Mouse (Mus musculus) midbrain, embryonic 16.5 days (tissue): ENCODE measurements at regions not wholly inside any gene's neighbourhood (a gene's known extent, or its start where the extent isn't known, plus 50 kb on each side); places are given as distances from the start of the nearest gene placed in this dataset.

ENCODE experiments used
- ATAC-seq: fragments of 200-750 bp; cut with Nextera tagmentation; 2 replicates; pipeline ENCODE4 v1.8.0; 2017; ENCODE audit warnings: moderate TSS enrichment
- H3K27ac ChIP-seq: fragments of 300-500 bp; sonication (generic); 2 replicates; pipeline ENCODE4 v1.5.1; 2014; ENCODE audit warnings: mild to moderate bottlenecking, low read length, mixed read lengths
- H3K27me3 ChIP-seq: fragments of 300-500 bp; sonication (generic); 2 replicates; pipeline ENCODE4 v1.6.1; 2014; ENCODE audit warnings: low read depth, low read length, mixed read lengths; ENCODE audit not compliant: control insufficient read depth, insufficient read depth
- H3K36me3 ChIP-seq: fragments of 300-500 bp; sonication (generic); 2 replicates; pipeline ENCODE4 v1.6.1; 2014; ENCODE audit warnings: mild to moderate bottlenecking, low read length, moderate library complexity, mixed read lengths; ENCODE audit not compliant: control insufficient read depth, insufficient read depth
- H3K4me1 ChIP-seq: fragments of 300-500 bp; sonication (generic); 2 replicates; pipeline ENCODE4 v1.6.1; 2014; ENCODE audit warnings: mild to moderate bottlenecking, low read length, mixed read lengths; ENCODE audit not compliant: control insufficient read depth, insufficient read depth
- H3K4me2 ChIP-seq: fragments of 300-500 bp; sonication (generic); 2 replicates; pipeline ENCODE4 v1.6.1; 2014; ENCODE audit warnings: mild to moderate bottlenecking, low read length, mixed read lengths
- H3K4me3 ChIP-seq: fragments of 300-500 bp; sonication (generic); 2 replicates; pipeline ENCODE4 v1.5.1; 2014; ENCODE audit warnings: low read depth, mild to moderate bottlenecking, low read length, moderate library complexity, mixed read lengths
- H3K9ac ChIP-seq: fragments of 300-500 bp; sonication (generic); 2 replicates; pipeline ENCODE4 v1.6.1; 2014; ENCODE audit warnings: low read depth, low read length, mixed read lengths
- H3K9me3 ChIP-seq: fragments of 300-500 bp; sonication (generic); replicated peaks from 2 replicates; pipeline ENCODE4 v1.6.1; 2014; ENCODE audit warnings: mild to moderate bottlenecking, low read length, mixed read lengths; ENCODE audit not compliant: control insufficient read depth, poor library complexity, severe bottlenecking
- WGBS: fragments of 180-500 bp; shearing (Covaris S2); extraction: QIAGEN DNeasy Blood & Tissue Kit; methylation state at CpG from one replicate; pipeline ENCODE4 v1.1.7; 2014; 5-methylcytosine and 5-hydroxymethylcytosine counted together

DNA sequence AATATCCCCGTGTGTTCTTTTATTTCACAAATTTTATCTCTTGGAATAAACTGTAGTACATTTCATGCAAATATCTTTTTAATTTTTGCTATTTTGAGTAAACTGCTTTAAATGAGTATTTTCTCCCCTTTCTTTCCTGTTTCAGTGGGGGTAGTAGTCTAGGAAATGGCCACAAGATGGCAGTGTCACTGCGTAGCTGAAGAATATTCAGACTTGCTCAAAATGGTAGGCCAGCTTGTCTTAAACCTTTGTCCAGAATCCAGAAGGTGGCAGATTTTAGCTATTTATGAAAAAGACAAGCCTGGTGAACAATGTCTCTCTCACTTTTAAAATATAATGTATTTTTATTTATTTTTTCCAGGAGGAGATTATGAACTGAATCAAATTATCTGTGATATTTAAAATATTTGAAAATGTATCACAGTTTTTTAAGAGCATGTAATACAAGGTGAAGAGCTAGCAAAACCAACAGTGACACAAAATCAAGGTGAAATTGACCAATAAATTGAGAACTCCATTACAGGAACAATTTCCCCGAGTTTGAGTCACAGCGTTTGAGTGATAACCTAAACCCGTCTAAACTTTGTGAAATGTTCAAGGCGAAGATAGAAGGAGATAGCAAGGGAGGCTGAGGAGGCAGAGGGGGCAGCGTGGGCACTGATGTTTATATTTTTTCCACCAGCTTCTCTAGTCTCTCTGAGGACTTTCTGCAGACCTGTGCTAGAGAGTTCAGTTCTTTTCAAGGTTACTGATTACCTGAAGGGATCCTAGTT, 285.5 kb downstream of the Olfm4 start:
- ATAC-seq, result peak; percentile 80
- no peaks in the 10 kb centered on the region for H3K27me3 ChIP-seq
- peaks cover 12% of the 10 kb centered on the region; the same call in 1 of the 2 replicates for H3K4me1 ChIP-seq
- H3K4me2 ChIP-seq, result no peak overlapping the region
- WGBS, result 32% methylated on average over 7 of the region's 7 CpGs
- no peaks in the 10 kb centered on the region for H3K36me3 ChIP-seq
- H3K9me3 ChIP-seq, result no peaks in the 10 kb centered on the region
- H3K27ac ChIP-seq, result peak overlapping the region; percentile 40; the same call in 1 of the 2 replicates
- no peak overlapping the region for H3K4me3 ChIP-seq
- H3K9ac ChIP-seq, result no peak overlapping the region

DNA sequence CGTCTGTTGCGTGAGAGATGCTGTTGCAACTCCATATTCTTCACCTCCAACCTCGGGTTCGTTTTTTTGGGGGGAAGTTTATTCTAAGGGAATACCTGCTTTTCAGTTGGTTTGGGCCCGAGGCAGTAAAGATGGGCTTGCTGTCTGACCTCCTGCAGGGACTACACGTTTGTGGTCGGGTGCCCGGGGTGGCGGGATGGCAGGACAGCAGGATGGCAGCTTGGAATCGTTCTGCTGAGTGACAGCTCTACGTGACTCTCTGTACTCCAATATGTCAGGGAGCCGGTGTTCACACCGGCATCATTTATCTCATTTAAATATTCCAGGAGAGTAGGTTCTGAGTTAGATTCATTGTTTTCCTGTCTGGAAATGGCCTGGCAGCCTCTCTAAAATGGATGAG, 286.2 kb downstream of the Olfm4 start:
- H3K36me3 ChIP-seq, result no peaks in the 10 kb centered on the region
- peak overlapping the region; percentile 25 for H3K4me2 ChIP-seq
- H3K9ac ChIP-seq, result no peak overlapping the region; the same call in 1 of the 2 replicates
- no peak overlapping the region for H3K4me3 ChIP-seq
- 44% methylated on average over 13 of the region's 13 CpGs for WGBS
- H3K27me3 ChIP-seq, result no peaks in the 10 kb centered on the region
- peaks cover 12% of the 10 kb centered on the region; the same call in 1 of the 2 replicates for H3K4me1 ChIP-seq
- ATAC-seq, result no peak
- H3K27ac ChIP-seq, result peak overlapping the region; percentile 40
- no peaks in the 10 kb centered on the region for H3K9me3 ChIP-seq

DNA sequence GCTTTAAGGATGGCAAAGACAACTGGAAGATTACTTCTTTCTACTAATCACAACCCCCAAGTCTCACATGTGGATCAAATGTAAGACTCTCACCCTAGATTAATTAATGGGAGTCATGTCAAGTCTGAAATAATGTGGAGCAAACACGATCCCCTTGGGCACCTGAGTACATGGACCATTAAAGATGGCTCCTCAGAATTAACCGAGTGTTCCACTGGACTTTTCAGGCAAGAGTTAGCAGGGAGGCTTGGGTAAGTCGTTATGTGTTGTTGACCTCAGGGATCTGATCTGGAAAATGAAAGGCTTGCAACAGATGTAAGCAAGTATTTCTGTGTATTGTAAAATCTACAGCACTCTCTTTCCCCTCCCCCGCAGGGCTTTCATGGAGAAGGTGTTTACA, 296.3 kb downstream of the Olfm4 start:
- Histone ChIP-seq H3K27ac (no peak overlapping the region), H3K27me3 (no peaks in the 10 kb centered on the region), H3K36me3 (no peaks in the 10 kb centered on the region), H3K4me2 (no peak overlapping the region), H3K4me3 (no peak overlapping the region), H3K9ac (no peak overlapping the region), H3K4me1 (no peaks in the 10 kb centered on the region), H3K9me3 (no peaks in the 10 kb centered on the region)
- no peak for ATAC-seq
- 74% methylated on average over 4 of the region's 4 CpGs for WGBS

DNA sequence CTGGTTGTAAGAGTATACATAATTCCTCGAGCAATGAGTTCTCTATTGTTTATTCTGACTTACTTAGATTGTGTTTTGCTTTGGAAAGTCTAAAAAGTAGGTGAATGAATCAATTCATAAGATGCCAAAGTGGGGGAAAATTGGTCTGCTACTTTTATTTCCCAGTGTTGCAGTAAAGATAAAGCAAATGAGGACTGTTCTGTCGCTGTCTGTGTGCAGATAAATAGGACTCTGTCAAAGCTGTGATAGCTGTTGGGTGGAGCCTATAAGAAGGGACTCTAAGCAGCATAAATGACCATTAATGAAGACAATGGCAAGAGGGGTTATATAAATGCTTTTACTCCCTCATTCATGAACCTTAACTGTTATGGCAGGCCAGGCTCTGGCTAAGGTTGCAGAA, 299.8 kb downstream of the Olfm4 start:
- no peak overlapping the region for H3K4me3 ChIP-seq
- H3K36me3 ChIP-seq, result no peaks in the 10 kb centered on the region
- H3K27me3 ChIP-seq, result no peaks in the 10 kb centered on the region
- H3K27ac ChIP-seq, result no peak overlapping the region
- no peaks in the 10 kb centered on the region for H3K4me1 ChIP-seq
- 73% methylated on average over 2 of the region's 2 CpGs for whole genome bisulfite sequencing
- H3K9me3 ChIP-seq, result no peaks in the 10 kb centered on the region
- ATAC-seq, result no peak
- no peak overlapping the region for H3K4me2 ChIP-seq
- no peak overlapping the region for H3K9ac ChIP-seq

DNA sequence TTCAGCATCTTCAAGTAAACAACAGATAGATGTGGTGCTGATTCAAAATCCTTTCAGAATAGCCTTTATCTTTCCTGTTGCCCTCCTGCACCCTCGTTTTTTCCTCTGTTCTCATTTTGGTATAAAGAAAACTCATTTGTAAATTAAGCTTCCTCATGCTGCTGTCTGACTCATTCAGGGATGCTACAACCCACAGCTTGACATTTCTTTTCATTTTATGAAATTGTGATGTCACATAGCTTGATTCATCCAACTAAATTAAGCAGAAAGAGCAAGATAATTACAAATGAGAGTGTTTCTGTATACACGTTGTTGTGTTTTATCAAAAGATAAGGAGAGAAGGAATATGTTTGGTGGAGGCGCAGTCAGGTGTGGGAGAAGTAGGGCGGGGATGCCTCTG, 307.5 kb downstream of the Olfm4 start:
- WGBS, result 82% methylated on average over 4 of the region's 4 CpGs
- H3K36me3 ChIP-seq, result no peaks in the 10 kb centered on the region

DNA sequence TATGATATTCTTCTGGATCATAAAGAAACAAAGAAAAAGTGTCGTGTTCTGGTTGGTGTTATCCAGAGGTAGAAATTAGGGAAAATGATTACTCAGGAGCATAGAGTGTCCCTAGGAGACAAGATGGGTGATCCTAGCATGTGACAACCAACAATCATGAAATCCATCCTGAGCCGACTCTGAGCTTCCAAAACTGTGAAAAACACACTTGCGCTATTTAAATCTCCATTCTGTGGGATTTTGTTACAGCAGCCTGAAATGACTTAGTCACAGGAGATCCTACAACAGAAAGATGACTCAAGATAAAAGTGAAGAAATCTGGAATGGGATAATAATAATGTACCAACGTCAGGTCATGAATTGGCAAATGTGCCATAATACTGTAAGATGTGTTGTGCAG, 309.5 kb downstream of the Olfm4 start:
- Histone ChIP-seq H3K27ac (no peak overlapping the region), H3K9ac (no peak overlapping the region), H3K4me3 (no peak overlapping the region), H3K4me1 (no peaks in the 10 kb centered on the region), H3K4me2 (no peak overlapping the region), H3K36me3 (no peaks in the 10 kb centered on the region), H3K27me3 (no peaks in the 10 kb centered on the region), H3K9me3 (no peaks in the 10 kb centered on the region)
- 90% methylated on average over 4 of the region's 4 CpGs for WGBS
- no peak for ATAC-seq

More for the DNA sequence above, 307.5 kb downstream of the Olfm4 start:
- no peak overlapping the region for H3K4me2 ChIP-seq
- no peaks in the 10 kb centered on the region for H3K9me3 ChIP-seq
- H3K9ac ChIP-seq, result no peak overlapping the region
- ATAC-seq, result no peak
- H3K27me3 ChIP-seq, result no peaks in the 10 kb centered on the region
- no peaks in the 10 kb centered on the region for H3K4me1 ChIP-seq
- H3K4me3 ChIP-seq, result no peak overlapping the region
- no peak overlapping the region for H3K27ac ChIP-seq

DNA sequence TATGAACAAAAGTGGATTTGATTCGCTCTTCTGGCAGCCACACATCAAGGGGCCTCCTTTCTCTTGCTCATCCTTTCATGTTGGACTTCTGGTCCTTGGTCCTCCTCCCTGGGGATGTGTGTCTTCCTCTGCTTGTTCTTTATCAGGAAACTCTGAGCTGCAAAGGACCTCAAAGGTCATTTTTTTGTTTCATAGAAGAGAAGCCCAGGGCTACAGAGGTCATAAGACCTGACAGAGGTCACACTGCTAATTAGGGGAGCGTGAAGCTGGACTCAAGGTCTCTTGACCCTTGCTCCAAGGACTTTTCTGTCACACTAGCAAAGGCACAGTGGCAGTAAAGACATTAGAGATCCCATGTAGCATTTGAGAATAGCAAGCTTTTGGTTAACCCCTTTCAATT, 345.8 kb downstream of the Olfm4 start:
- no peak overlapping the region for H3K4me3 ChIP-seq
- 17% methylated on average over 2 of the region's 2 CpGs for WGBS
- no peaks in the 10 kb centered on the region for H3K36me3 ChIP-seq
- no peak overlapping the region for H3K9ac ChIP-seq
- no peak overlapping the region for H3K27ac ChIP-seq
- H3K4me1 ChIP-seq, result no peaks in the 10 kb centered on the region
- no peaks in the 10 kb centered on the region for H3K9me3 ChIP-seq
- no peak for ATAC-seq
- H3K4me2 ChIP-seq, result no peak overlapping the region
- no peaks in the 10 kb centered on the region for H3K27me3 ChIP-seq

DNA sequence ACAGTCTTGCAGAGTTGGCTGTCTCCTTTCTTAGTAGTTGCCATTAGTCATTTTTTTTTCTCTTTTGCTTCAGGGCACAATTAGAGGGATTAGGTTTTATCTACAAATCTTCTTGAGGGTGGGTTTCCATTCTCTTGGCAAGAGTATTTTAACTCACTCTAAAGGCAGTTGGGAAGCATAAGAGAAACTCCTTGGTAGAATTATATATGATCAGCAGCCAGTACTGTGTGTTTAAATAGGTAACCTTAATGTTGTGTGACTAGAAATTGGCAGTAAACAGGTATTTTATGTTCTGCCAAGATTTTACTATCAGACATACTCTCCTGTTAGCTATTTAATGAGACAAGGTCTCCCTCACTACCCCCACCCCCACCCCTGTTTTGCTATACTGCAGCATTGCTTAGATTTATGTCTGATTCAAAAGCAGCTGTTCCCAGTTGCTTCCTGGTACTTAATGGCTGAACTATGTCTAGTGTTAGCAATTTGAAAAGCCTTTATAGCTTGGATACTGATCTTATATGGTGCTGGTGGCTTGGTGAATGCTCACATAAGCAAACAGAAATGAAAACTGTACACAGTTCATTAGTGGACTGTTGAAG, 378.2 kb downstream of the Olfm4 start:
- Histone ChIP-seq H3K4me2 (no peak overlapping the region), H3K27ac (no peak overlapping the region), H3K9ac (no peak overlapping the region), H3K9me3 (no peaks in the 10 kb centered on the region), H3K4me3 (no peak overlapping the region), H3K27me3 (no peaks in the 10 kb centered on the region), H3K4me1 (no peaks in the 10 kb centered on the region), H3K36me3 (no peaks in the 10 kb centered on the region)
- no peak for ATAC-seq

DNA sequence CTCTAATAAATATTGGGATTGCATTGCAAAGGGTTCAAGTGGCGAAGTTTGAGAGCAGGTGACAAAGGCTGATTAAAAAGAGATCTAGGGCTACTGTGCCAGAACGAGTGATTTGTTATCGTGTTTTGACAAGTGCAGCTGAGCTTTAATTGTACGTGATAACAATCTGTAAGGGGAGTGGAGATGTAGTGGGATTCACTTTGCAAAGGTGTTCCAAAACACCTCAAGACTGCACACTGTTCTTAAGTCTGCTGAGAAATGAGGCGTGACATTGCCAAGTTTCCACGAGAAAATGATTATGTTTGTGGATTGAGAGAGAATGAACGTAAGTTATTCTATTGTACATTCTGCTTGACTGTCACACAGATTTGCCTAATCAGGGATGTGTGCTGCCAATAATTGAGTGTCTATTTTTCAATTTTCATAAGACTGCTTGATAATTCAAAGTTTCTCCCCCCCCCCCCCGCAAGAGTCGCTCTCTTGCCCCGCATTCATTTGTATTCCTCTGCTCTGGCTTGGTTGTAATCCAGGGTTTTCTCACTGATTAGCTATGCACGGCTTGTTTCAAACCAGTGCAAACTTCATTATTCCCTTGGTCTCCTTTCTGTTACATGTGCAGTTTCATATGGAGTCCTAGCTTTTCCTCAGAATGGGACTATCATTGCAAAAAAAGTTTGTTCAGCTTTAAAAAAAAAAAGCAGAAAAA, 385.7 kb downstream of the Olfm4 start:
- no peak overlapping the region for H3K4me2 ChIP-seq
- H3K9ac ChIP-seq, result no peak overlapping the region
- H3K9me3 ChIP-seq, result no peaks in the 10 kb centered on the region
- ATAC-seq, result peak; percentile 67; the same call in 1 of the 2 replicates
- H3K4me3 ChIP-seq, result no peak overlapping the region
- 25% methylated on average over 11 of the region's 11 CpGs for WGBS
- no peaks in the 10 kb centered on the region for H3K36me3 ChIP-seq
- H3K4me1 ChIP-seq, result peaks cover 4% of the 10 kb centered on the region
- H3K27me3 ChIP-seq, result no peaks in the 10 kb centered on the region
- no peak overlapping the region for H3K27ac ChIP-seq
